Mouse (Mus musculus) ES-E14 (cell line): ENCODE measurements around the gene Grik5.

Experiments
- CHD2 ChIP-seq: IDR thresholded peaks from 2 replicates; pipeline ENCODE4 v1.6.1; 2014; ENCODE audit warnings: mild to moderate bottlenecking, low read depth, low read length, inconsistent platforms
- MAFK ChIP-seq: IDR thresholded peaks from 2 replicates; pipeline ENCODE4 v1.6.1; 2014; ENCODE audit warnings: mild to moderate bottlenecking, low read depth, low read length, inconsistent platforms; ENCODE audit not compliant: insufficient read depth
- ZC3H11A ChIP-seq: IDR thresholded peaks from 2 replicates; pipeline ENCODE4 v1.6.1; 2012; ENCODE audit warnings: low read depth, mild to moderate bottlenecking, inconsistent platforms, low read length, borderline replicate concordance

DNA sequence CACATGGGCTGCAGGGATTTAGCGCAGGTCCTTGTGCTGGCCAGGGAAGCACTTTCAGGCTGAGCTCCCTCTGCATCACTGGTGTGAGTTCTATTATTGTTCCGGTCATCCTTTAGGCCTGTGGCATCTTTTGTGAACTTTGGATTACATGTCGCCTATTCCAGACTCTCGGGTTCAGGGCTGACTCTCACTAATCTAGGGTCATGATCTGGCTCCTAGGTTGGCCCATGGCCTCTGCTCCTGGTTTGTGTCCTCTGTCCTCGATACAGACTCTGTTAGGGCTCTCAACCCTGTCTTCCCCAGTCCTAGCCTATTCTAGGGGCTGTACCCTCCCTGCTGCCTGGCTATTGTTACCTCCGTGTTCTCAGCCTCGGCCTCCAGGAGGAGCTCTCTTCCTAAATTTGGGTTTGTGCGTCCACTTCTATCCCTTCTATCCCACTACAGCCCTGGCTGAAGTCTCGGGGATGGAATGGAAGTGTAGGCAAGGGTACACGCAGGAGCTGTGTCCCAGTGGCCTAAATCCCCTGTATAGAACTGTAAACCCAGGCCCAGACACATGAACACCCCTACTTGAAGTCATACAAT, 46.2 kb downstream of the Grik5 start:
- TF ChIP-seq CHD2 (no peak), MAFK (no peak), ZC3H11A (no peak)
